17 mouse cellular contexts compared by ENCODE assay signal in genomic region chr15:83440726-83441125, GRCm38 (mm10). TPM values are rescaled to one million over a fixed set of nuclear protein-coding genes. Genes with fewer than 3 reads are reported as not detected.
DNase-seq lines count a peak whose midpoint lies in the region; ATAC-seq lines count a peak whose summit lies in the region.
"Had no signal": no experiment of that assay in that cellular context is flagged by ENCODE, and none has a peak within 500 bp of the region (broad histone marks: within the 10 kb centered on the region; RNA-seq: fewer than 3 reads in every experiment).

No protein-coding gene starts in this region.

- H3K36me3 ChIP-seq in heart, embryonic 13.5 days: no peaks in the 10 kb centered on the region
- no peaks in the 10 kb centered on the region for H3K36me3 ChIP-seq in kidney, embryonic 15.5 days
- no peaks in the 10 kb centered on the region for H3K36me3 ChIP-seq in embryonic facial prominence, embryonic 11.5 days (replicated peaks; ENCODE audit: control insufficient read depth, insufficient read depth, low read depth, low read length)
- H3K36me3 ChIP-seq: forebrain, embryonic 15.5 days; hindbrain, embryonic 10.5 days; limb, embryonic 15.5 days; neural tube, embryonic 15.5 days; stomach, embryonic 15.5 days had no signal

- no peaks in the 10 kb centered on the region for H3K27me3 ChIP-seq in heart, embryonic 13.5 days (replicated peaks)
- no peaks in the 10 kb centered on the region for H3K27me3 ChIP-seq in kidney, embryonic 15.5 days
- no peaks in the 10 kb centered on the region for H3K27me3 ChIP-seq in embryonic facial prominence, embryonic 11.5 days (ENCODE audit: control insufficient read depth, insufficient read depth, low read length)
- H3K27me3 ChIP-seq: forebrain, embryonic 15.5 days; limb, embryonic 15.5 days; neural tube, embryonic 15.5 days; stomach, embryonic 15.5 days had no signal

- no peak overlapping the region for H3K4me3 ChIP-seq in heart, embryonic 13.5 days
- no peak overlapping the region for H3K4me3 ChIP-seq in kidney, embryonic 15.5 days (replicated peaks)
- H3K4me3 ChIP-seq in embryonic facial prominence, embryonic 11.5 days (ENCODE audit: low read depth, low read length): no peak overlapping the region
- H3K4me3 ChIP-seq: forebrain, embryonic 15.5 days; hindbrain, embryonic 10.5 days; limb, embryonic 15.5 days; neural tube, embryonic 15.5 days; stomach, embryonic 15.5 days had no signal

- no peaks in the 10 kb centered on the region for H3K9me3 ChIP-seq in heart, embryonic 13.5 days
- no peaks in the 10 kb centered on the region for H3K9me3 ChIP-seq in kidney, embryonic 15.5 days (replicated peaks)
- no peaks in the 10 kb centered on the region for H3K9me3 ChIP-seq in embryonic facial prominence, embryonic 11.5 days (replicated peaks; ENCODE audit: control insufficient read depth, low read length)
- H3K9me3 ChIP-seq: forebrain, embryonic 15.5 days; hindbrain, embryonic 10.5 days; limb, embryonic 15.5 days; neural tube, embryonic 15.5 days; stomach, embryonic 15.5 days had no signal

- DNase-seq in heart, adult 11 months: no peak
- DNase-seq in kidney, postnatal 10 days: peak; percentile 51
- peak; percentile 80 for DNase-seq in Muller cell, postnatal 12 days (ENCODE audit: inconsistent ontology term)
- DNase-seq in embryonic facial prominence, embryonic 11.5 days (ENCODE audit: low spot score): peak; percentile 20
- no peak for DNase-seq in layer of hippocampus, postnatal 25 days (ENCODE audit: extremely low spot score in 1 of 2, low spot score in 1 of 2)
- DNase-seq in retina, postnatal 1 day: no peak
- DNase-seq: adrenal gland, postnatal 25 days; cerebellum, adult 9-10 months; lung, postnatal 10 days had no signal

- H3K27ac ChIP-seq in heart, embryonic 13.5 days (replicated peaks): peak overlapping the region; percentile 67
- H3K27ac ChIP-seq in kidney, embryonic 15.5 days: no peak overlapping the region
- H3K27ac ChIP-seq in embryonic facial prominence, embryonic 11.5 days (replicated peaks; ENCODE audit: low read depth, low read length): no peak overlapping the region
- H3K27ac ChIP-seq: forebrain, embryonic 15.5 days; hindbrain, embryonic 10.5 days; limb, embryonic 15.5 days; neural tube, embryonic 15.5 days; stomach, embryonic 15.5 days had no signal

- peak overlapping the region; percentile 41 for H3K4me2 ChIP-seq in heart, embryonic 13.5 days
- H3K4me2 ChIP-seq in kidney, embryonic 15.5 days: no peak overlapping the region
- no peak overlapping the region for H3K4me2 ChIP-seq in embryonic facial prominence, embryonic 11.5 days (ENCODE audit: low read depth, low read length)
- H3K4me2 ChIP-seq: forebrain, embryonic 15.5 days; limb, embryonic 15.5 days; neural tube, embryonic 15.5 days; stomach, embryonic 15.5 days had no signal

- no peak overlapping the region for H3K9ac ChIP-seq in heart, embryonic 13.5 days
- H3K9ac ChIP-seq in kidney, embryonic 15.5 days: no peak overlapping the region
- H3K9ac ChIP-seq in embryonic facial prominence, embryonic 11.5 days (replicated peaks; ENCODE audit: low read length): no peak overlapping the region
- H3K9ac ChIP-seq: forebrain, embryonic 15.5 days; limb, embryonic 15.5 days; neural tube, embryonic 15.5 days; stomach, embryonic 15.5 days had no signal

- 31% methylated on average over 5 of the region's 5 CpGs for WGBS in heart, embryonic 13.5 days
- 63% methylated on average over 5 of the region's 5 CpGs for WGBS in kidney, embryonic 15.5 days
- 56% methylated on average over 5 of the region's 5 CpGs for WGBS in embryonic facial prominence, embryonic 11.5 days

- no peak for ATAC-seq in heart, embryonic 13.5 days (ENCODE audit: extremely low read depth, insufficient number of reproducible peaks, low FRiP score, low TSS enrichment)
- ATAC-seq in kidney, embryonic 15.5 days (replicated peaks; ENCODE audit: low FRiP score): no peak
- ATAC-seq in embryonic facial prominence, embryonic 11.5 days (replicated peaks; ENCODE audit: insufficient number of reproducible peaks, low FRiP score, low TSS enrichment, low read depth): no peak
- ATAC-seq: CD4-positive, CD25-positive, alpha-beta regulatory T cell, adult 4 months; forebrain, embryonic 15.5 days had no signal

- peaks cover 77% of the 10 kb centered on the region for H3K4me1 ChIP-seq in heart, embryonic 13.5 days
- H3K4me1 ChIP-seq in kidney, embryonic 15.5 days: peaks cover 36% of the 10 kb centered on the region
- H3K4me1 ChIP-seq in embryonic facial prominence, embryonic 11.5 days (ENCODE audit: control insufficient read depth, insufficient read depth, low read length): no peaks in the 10 kb centered on the region

RNA-seq across cellular contexts. Expression of gene Pacsin2, which starts 23.7 kb away (rescaled TPM):
- 56.8 and 57.8 TPM in 2 replicates for polyA plus RNA-seq in heart, embryonic 13.5 days (2015; fragmentation: Nextera tagmentation; extraction: Ambion mirVana)
- polyA plus RNA-seq in kidney, embryonic 15.5 days (2015; fragmentation: Nextera tagmentation; extraction: Ambion mirVana): 74.6 and 76.4 TPM in 2 replicates
- 41.7 and 41.9 TPM in 2 replicates for polyA plus RNA-seq in embryonic facial prominence, embryonic 11.5 days (2014; fragmentation: Nextera tagmentation; extraction: Ambion mirVana)
- total RNA-seq in layer of hippocampus, postnatal 25 days (2021): 10 to 100 TPM; 69.7 to 75.6 TPM

Comparison
In these comparisons a context has a peak if more than half of its experiments do, and no peak if none do; other contexts are left out.
1. DNase-seq: peak in kidney, postnatal 10 days (single experiment), Muller cell, postnatal 12 days (single experiment) and embryonic facial prominence, embryonic 11.5 days (single experiment); none in heart, adult 11 months (single experiment), layer of hippocampus, postnatal 25 days (0 of 2) and retina, postnatal 1 day (single experiment).